Mouse (Mus musculus): Measurements from ENCODE around the gene Mau2. TPM values are rescaled to one million over a fixed set of nuclear protein-coding genes. Genes with fewer than 3 reads are reported as not detected.

The Mau2 gene
- polyA plus RNA-seq, 1 experiment, result 40.2 TPM

DNA sequence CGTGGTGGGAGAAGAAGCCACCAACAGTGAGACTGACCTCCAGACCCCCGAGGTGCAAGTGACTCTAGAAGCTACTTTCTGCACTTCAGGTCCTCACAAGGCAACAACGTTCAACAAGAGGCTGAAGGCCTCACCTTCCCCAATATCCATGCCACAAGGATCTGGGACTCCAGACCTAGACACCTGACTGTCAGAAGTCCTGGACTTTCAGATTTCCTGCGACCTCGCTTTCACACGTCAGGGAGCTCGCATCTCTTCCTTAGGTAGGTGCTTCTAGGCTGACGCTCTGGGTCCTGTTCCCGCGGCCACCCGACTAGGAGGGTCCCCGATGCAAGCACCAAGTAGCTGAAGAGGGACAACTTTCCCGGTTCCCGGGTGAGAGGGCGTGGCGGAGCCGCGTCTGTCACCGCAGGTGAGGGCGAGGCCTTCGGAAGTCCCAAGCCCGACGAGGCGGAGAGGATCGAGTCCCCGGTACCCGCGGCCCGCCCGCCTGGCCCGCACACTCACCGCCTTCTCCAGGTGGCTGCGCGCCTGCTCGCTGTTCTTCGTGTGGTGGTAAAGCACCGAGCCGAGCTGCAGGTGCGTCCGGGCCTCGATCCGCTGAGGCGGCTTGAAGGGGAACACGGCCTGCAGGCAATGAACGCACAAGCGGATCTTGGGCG is 518 bp downstream of the Mau2 start:
- no peaks in the 10 kb centered on the region for H3K9me3 ChIP-seq (replicated peaks; ENCODE audit: control insufficient read depth, insufficient read depth, low read length, poor library complexity, severe bottlenecking)
- H3K4me1 ChIP-seq (ENCODE audit: control insufficient read depth, insufficient read depth, low read length), result no peaks in the 10 kb centered on the region
- peaks cover 7% of the 10 kb centered on the region; the same call in 1 of the 2 replicates for H3K36me3 ChIP-seq (ENCODE audit: control insufficient read depth, insufficient read depth, low read length, poor library complexity, severe bottlenecking)
- H3K4me3 ChIP-seq (ENCODE audit: low read depth, low read length), result peak overlapping the region; percentile 98
- H3K27me3 ChIP-seq (ENCODE audit: control insufficient read depth, insufficient read depth, low read length, poor library complexity, severe bottlenecking), result no peaks in the 10 kb centered on the region
- H3K9ac ChIP-seq (ENCODE audit: low read depth, poor library complexity, severe bottlenecking), result peak overlapping the region; percentile 92
- H3K27ac ChIP-seq (ENCODE audit: insufficient read depth, low read length), result no peak overlapping the region
- TF ChIP-seq CTCF (IDR thresholded peaks at IDR 0.05; ENCODE audit: low read depth, low read length) (no peak), POLR2A (IDR thresholded peaks at IDR 0.05; ENCODE audit: insufficient read depth, low read length) (no peak), EP300 (IDR thresholded peaks at IDR 0.05; ENCODE audit: insufficient read depth, low read depth, low read length) (no peak)

DNA sequence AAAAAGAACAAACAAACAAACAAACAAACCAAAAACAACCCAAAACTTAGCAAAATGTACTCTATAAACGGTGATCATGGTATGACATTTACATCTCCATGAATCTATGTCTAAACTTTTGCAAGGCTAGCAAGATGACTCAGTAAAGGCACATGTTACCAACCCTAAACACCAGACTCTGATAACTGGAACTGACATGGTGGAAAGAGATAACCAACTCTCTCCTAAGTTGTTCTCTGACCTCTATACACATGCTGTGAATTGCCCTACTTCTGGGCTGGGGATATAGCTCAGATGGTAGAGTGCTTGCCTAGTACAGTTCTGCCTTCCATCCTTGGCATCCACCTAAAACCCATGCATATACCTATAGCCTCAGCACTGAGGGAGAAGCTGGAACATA is 4.5 kb downstream of the Mau2 start:
- H3K9ac ChIP-seq (ENCODE audit: low read depth, poor library complexity, severe bottlenecking), result no peak overlapping the region
- no peaks in the 10 kb centered on the region for H3K27me3 ChIP-seq (ENCODE audit: control insufficient read depth, insufficient read depth, low read length, poor library complexity, severe bottlenecking)
- no peak overlapping the region for H3K4me3 ChIP-seq (ENCODE audit: low read depth, low read length)
- peaks cover 10% of the 10 kb centered on the region; the same call in 1 of the 2 replicates for H3K36me3 ChIP-seq (ENCODE audit: control insufficient read depth, insufficient read depth, low read length, poor library complexity, severe bottlenecking)
- TF ChIP-seq CTCF (IDR thresholded peaks at IDR 0.05; ENCODE audit: low read depth, low read length), result no peak
- TF ChIP-seq POLR2A (IDR thresholded peaks at IDR 0.05; ENCODE audit: insufficient read depth, low read length), result no peak
- no peak for TF ChIP-seq EP300 (IDR thresholded peaks at IDR 0.05; ENCODE audit: insufficient read depth, low read depth, low read length)
- H3K4me1 ChIP-seq (ENCODE audit: control insufficient read depth, insufficient read depth, low read length), result no peaks in the 10 kb centered on the region
- no peak overlapping the region for H3K27ac ChIP-seq (ENCODE audit: insufficient read depth, low read length)
- no peaks in the 10 kb centered on the region for H3K9me3 ChIP-seq (replicated peaks; ENCODE audit: control insufficient read depth, insufficient read depth, low read length, poor library complexity, severe bottlenecking)

DNA sequence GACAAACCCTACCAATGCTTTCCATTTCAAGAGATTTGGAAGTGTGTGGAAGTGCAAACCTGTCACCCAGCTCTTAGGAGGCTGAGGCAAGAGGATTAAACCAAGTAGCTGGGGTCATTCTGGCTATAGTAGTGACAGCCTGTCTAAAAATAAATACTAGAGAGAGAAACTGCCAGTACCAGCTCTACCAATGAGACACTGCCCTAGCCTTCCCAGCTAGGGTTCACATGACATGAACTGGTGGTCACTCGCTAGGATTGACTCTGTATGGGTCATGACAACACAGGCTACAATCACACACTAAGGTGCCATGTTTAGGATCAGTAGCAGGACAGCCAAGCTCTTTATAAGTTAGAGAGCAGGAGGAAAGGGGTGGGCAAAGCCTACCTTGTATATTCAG is 12.3 kb downstream of the Mau2 start:
- H3K36me3 ChIP-seq (ENCODE audit: control insufficient read depth, insufficient read depth, low read length, poor library complexity, severe bottlenecking), result peaks cover 49% of the 10 kb centered on the region
- no peaks in the 10 kb centered on the region for H3K9me3 ChIP-seq (replicated peaks; ENCODE audit: control insufficient read depth, insufficient read depth, low read length, poor library complexity, severe bottlenecking)
- H3K27ac ChIP-seq (ENCODE audit: insufficient read depth, low read length), result no peak overlapping the region
- H3K4me3 ChIP-seq (ENCODE audit: low read depth, low read length), result no peak overlapping the region
- TF ChIP-seq EP300 (IDR thresholded peaks at IDR 0.05; ENCODE audit: insufficient read depth, low read depth, low read length), result no peak
- TF ChIP-seq POLR2A (IDR thresholded peaks at IDR 0.05; ENCODE audit: insufficient read depth, low read length), result no peak
- TF ChIP-seq CTCF (IDR thresholded peaks at IDR 0.05; ENCODE audit: low read depth, low read length), result no peak
- H3K9ac ChIP-seq (ENCODE audit: low read depth, poor library complexity, severe bottlenecking), result no peak overlapping the region
- H3K27me3 ChIP-seq (ENCODE audit: control insufficient read depth, insufficient read depth, low read length, poor library complexity, severe bottlenecking), result no peaks in the 10 kb centered on the region
- no peaks in the 10 kb centered on the region for H3K4me1 ChIP-seq (ENCODE audit: control insufficient read depth, insufficient read depth, low read length)

DNA sequence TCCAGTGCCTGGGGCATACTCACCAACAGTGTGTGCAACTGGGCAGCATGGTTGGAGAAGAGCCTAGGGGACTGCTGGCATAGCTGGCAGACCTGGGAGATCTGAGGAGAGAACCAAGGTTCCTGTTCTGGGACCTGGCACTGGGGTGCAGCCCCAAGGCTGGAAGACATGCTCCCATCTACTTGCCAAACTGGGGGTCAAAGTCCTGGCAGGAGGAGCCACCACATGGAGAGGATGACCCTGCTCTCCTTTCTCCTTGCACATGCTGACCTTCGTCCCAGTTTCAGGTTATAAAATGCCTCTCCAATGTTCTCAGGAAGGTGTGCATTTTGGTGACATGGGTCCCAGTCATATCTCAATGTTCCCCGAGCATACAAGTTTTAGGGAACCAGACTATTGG is 16.4 kb downstream of the Mau2 start:
- H3K4me3 ChIP-seq (ENCODE audit: low read depth, low read length), result no peak overlapping the region
- no peak overlapping the region for H3K9ac ChIP-seq (ENCODE audit: low read depth, poor library complexity, severe bottlenecking)
- H3K27ac ChIP-seq (ENCODE audit: insufficient read depth, low read length), result no peak overlapping the region
- no peaks in the 10 kb centered on the region for H3K9me3 ChIP-seq (replicated peaks; ENCODE audit: control insufficient read depth, insufficient read depth, low read length, poor library complexity, severe bottlenecking)
- H3K27me3 ChIP-seq (ENCODE audit: control insufficient read depth, insufficient read depth, low read length, poor library complexity, severe bottlenecking), result no peaks in the 10 kb centered on the region
- no peaks in the 10 kb centered on the region for H3K4me1 ChIP-seq (ENCODE audit: control insufficient read depth, insufficient read depth, low read length)
- H3K36me3 ChIP-seq (ENCODE audit: control insufficient read depth, insufficient read depth, low read length, poor library complexity, severe bottlenecking), result peaks cover 82% of the 10 kb centered on the region
- TF ChIP-seq CTCF (IDR thresholded peaks at IDR 0.05; ENCODE audit: low read depth, low read length) (no peak), EP300 (IDR thresholded peaks at IDR 0.05; ENCODE audit: insufficient read depth, low read depth, low read length) (no peak), POLR2A (IDR thresholded peaks at IDR 0.05; ENCODE audit: insufficient read depth, low read length) (no peak)

DNA sequence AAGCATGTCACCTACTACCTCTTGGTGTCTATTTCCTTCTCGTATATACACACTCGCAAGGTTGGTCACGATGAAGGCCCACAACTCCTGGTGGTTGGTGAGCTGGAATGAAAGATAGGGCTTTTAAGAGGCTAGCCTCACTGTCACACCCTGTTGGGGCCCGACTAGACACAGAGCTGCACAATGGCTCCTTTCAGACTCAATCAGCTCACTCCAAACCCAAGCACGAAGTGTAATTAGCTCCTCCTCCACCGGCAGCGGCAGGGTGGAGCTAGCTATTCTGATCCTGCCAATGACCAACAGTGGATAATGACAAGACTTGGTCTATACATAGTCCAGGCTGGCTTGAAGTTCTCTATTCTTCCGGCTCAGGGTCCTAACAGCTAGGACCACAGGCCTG is 18.9 kb downstream of the Mau2 start:
- Histone ChIP-seq H3K4me1 (ENCODE audit: control insufficient read depth, insufficient read depth, low read length) (no peaks in the 10 kb centered on the region), H3K9me3 (replicated peaks; ENCODE audit: control insufficient read depth, insufficient read depth, low read length, poor library complexity, severe bottlenecking) (no peaks in the 10 kb centered on the region), H3K36me3 (ENCODE audit: control insufficient read depth, insufficient read depth, low read length, poor library complexity, severe bottlenecking) (peaks cover 87% of the 10 kb centered on the region), H3K9ac (ENCODE audit: low read depth, poor library complexity, severe bottlenecking) (no peak overlapping the region), H3K4me3 (ENCODE audit: low read depth, low read length) (no peak overlapping the region), H3K27ac (ENCODE audit: insufficient read depth, low read length) (no peak overlapping the region), H3K27me3 (ENCODE audit: control insufficient read depth, insufficient read depth, low read length, poor library complexity, severe bottlenecking) (no peaks in the 10 kb centered on the region)
- TF ChIP-seq POLR2A (IDR thresholded peaks at IDR 0.05; ENCODE audit: insufficient read depth, low read length) (no peak), EP300 (IDR thresholded peaks at IDR 0.05; ENCODE audit: insufficient read depth, low read depth, low read length) (no peak), CTCF (IDR thresholded peaks at IDR 0.05; ENCODE audit: low read depth, low read length) (no peak)

DNA sequence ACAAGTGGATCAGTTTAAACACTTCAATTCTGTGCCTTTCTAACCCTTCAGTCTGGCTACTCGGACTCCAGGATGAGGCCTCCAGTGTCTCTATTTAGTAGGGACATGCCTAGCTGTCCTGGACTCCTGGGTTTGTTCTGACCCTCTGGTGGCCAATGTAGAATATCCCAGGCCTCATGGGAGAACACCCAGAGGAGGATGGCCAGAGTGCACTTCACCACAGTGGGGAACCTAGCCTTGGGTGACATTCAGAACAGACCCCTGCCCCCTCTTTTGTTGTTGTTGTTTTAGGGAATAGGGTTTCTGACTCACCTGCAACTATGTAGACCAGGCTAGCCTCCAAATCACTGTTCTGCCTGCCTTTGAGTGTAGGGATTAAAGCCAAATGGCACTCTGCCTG is 27.5 kb downstream of the Mau2 start:
- H3K27ac ChIP-seq (ENCODE audit: insufficient read depth, low read length), result no peak overlapping the region; the same call in 1 of the 2 replicates
- H3K9me3 ChIP-seq (replicated peaks; ENCODE audit: control insufficient read depth, insufficient read depth, low read length, poor library complexity, severe bottlenecking), result no peaks in the 10 kb centered on the region

More for the DNA sequence above, 27.5 kb downstream of the Mau2 start:
- no peaks in the 10 kb centered on the region for H3K27me3 ChIP-seq (ENCODE audit: control insufficient read depth, insufficient read depth, low read length, poor library complexity, severe bottlenecking)
- H3K4me3 ChIP-seq (ENCODE audit: low read depth, low read length), result no peak overlapping the region
- peaks cover 1% of the 10 kb centered on the region for H3K4me1 ChIP-seq (ENCODE audit: control insufficient read depth, insufficient read depth, low read length)
- peaks cover 16% of the 10 kb centered on the region for H3K36me3 ChIP-seq (ENCODE audit: control insufficient read depth, insufficient read depth, low read length, poor library complexity, severe bottlenecking)
- TF ChIP-seq EP300 (IDR thresholded peaks at IDR 0.05; ENCODE audit: insufficient read depth, low read depth, low read length) (no peak), CTCF (IDR thresholded peaks at IDR 0.05; ENCODE audit: low read depth, low read length) (no peak), POLR2A (IDR thresholded peaks at IDR 0.05; ENCODE audit: insufficient read depth, low read length) (no peak)
- H3K9ac ChIP-seq (ENCODE audit: low read depth, poor library complexity, severe bottlenecking), result no peak overlapping the region

Measured in ES-Bruce4 (cell line).